Mouse (Mus musculus) testis, postnatal 10 days (tissue): Measurements from ENCODE around the gene Cd27.

Experiments
- DNase-seq: peaks from one replicate; pipeline ENCODE4 v3.0.0; 2021; ENCODE audit warnings: low spot score

Cd27 gene

DNA sequence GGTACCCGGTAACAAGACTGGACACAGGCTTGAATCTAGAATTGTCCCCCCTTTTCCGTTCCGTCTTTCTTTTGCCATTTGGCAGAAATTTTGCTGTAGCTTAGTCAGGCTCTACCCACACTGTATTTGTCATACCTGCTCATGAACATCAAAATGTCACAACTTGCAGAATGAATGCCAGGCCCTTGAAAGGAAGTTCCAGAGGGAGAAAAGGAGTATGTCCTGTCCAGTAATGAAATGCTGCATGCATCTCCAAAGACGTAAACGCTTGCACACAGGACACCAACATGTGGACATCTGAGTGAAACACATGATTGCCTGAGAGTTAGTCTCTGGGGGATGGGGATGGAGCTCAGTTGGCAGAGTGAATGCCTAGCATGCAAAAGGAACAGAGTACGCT, 23.1 kb downstream of the Cd27 start:
- no peak for DNase-seq

DNA sequence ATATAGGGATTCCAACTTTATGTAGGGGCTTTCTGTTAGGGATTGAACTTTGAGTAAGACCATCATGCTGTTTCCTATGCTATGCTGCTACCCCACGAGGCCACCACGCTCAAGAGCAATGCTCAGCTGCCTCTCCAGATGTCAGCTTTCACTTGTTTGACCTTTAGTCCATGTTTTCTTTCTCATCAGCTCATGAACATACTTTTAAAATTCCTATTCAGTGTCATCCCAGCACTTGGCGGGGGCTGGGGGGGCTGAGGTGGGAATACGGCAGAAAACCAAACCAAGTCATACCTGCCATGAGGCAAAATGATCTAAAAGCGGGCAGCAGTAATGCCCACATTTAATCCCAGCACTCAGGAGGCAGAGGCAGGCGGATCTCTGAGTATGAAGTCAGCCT, 23.7 kb downstream of the Cd27 start:
- no peak for DNase-seq

DNA sequence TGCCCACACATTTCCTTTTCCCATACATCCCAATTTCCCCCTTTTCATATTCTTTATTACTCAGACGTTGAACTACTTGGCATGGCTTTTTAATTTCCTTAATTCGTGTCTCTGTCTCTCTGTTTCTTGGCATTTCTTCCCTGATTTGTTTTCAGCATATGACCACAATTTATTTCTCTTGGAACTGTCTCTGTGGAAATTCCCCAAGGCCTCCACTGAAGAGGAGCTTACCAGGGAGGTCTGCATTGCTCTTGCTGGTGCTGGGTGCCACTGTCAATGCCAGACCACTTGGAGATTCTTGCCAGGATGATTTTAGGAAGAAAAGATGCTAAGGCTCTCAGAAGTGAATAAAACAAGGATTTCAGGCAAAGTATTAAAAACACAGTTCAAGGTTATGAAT, 24.2 kb downstream of the Cd27 start:
- DNase-seq: no peak

DNA sequence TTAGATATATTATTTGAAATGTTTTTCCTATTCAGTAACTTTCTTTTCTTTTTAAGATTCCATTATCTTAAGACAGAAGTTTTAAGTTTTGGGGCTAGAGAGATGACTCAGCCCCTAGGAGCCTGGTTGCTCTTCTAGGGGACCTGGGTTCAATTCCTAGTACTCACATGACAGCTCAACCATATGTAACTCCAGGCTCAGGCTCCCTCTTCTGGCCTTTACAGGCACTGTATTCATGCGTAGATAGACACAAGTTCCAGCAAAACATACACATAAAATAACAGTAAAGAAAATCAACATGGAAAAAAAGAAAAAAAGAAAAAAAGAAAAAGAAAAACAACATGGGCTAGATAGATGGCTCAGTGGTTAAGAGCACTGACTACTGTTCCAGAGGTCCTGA, 26.4 kb downstream of the Cd27 start:
- DNase-seq: no peak

DNA sequence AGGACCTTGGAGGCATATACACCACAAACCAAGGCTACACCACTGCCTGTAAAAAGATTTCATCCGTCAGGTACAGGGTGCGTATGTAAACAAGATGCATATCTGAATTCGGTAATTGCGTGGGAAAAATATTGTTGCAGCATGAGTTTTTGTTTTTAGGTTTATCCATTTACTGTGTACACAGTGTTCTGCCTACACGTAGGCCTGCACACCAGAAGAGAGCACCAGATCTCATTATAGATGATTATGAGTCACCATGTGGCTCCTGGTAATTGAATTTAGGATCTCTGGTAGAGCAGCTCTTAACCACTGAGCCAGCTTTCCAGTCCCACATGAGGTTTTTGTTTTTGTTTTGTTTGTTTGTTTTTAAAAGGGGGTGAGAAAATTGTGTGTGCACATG, 39.6 kb downstream of the Cd27 start:
- no peak for DNase-seq

DNA sequence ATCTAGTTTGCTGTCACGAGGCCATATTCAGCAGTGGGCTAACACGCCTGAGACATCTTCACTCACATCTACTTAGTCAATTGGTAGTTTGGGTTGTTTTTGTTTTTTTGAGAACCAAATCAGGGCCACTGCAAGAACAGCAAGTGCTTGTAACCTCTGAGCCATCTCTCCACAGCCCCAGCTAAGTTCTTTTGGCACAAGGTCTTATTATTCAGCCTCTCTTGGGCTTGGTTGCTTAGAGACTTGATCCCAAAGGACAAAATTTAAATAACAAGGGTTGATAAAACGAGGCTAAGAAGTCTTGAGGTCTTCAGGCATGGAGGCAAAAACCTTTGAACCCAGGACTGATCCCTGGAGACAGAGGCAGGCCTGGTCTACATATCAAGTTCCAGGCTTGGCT, 40.5 kb downstream of the Cd27 start:
- no peak for DNase-seq

DNA sequence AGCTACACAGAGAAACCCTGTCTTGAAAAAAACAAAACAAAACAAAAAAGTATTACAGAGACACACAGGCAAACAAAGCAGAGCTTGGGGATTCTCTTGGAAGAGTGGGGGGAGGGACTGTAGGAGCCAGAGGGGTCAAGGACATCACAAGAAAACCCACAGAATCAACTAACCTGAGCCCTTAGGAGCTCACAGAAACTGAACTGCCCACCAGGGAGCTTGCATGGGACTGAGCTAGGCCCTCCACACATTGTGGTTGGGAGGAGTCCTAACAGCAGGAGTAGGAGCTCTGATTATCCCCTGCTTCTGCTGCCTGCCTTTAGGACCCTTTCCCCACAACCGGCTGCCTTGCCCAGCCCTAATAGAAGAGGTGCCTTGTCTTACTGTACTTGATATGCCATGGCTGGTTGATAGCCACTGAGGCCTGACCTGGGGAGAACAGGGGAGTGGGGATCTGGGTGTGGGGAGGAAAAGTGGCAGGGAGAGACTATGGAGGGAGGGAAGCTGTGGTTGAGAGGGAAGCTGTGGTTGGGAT, 41.2 kb downstream of the Cd27 start:
- DNase-seq: no peak

DNA sequence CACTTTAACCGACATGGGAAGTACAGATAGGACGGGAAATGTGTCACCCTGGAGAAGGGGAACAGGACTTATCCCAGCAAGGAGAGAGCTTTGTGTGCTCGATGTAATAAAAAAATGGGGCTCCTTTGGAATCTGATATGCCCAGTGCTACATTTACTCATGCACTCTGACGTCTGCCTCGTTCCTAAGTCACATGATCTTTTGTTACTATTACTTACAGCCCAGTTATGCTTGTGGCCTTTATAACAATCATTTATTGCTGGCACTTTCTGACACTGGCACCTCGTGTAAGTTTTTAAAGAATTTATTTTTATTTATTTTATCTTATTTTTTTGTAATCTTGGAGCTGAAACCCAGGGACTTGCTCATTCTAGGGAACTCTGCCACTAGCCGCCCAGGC, 43.4 kb downstream of the Cd27 start:
- DNase-seq: no peak

DNA sequence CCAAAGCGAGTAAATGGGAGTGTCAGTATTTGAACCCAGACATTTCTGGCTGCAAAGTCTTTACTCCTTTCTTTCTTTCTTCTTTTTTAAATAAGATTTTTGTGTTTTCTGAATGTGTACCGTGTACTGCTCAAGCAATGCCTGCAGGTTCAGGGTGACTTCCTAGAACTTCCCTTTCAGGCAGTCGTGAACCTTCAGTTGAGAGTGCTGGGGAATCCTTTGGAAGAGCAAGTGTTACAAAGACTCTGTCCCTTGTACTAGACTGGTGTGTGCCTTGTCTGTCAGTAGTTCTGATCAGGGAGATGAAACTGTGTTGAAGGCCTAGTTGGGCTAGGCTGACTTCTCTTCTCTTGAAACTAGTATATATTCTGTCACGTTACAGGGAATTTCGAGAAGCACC, 44.0 kb downstream of the Cd27 start:
- no peak for DNase-seq

DNA sequence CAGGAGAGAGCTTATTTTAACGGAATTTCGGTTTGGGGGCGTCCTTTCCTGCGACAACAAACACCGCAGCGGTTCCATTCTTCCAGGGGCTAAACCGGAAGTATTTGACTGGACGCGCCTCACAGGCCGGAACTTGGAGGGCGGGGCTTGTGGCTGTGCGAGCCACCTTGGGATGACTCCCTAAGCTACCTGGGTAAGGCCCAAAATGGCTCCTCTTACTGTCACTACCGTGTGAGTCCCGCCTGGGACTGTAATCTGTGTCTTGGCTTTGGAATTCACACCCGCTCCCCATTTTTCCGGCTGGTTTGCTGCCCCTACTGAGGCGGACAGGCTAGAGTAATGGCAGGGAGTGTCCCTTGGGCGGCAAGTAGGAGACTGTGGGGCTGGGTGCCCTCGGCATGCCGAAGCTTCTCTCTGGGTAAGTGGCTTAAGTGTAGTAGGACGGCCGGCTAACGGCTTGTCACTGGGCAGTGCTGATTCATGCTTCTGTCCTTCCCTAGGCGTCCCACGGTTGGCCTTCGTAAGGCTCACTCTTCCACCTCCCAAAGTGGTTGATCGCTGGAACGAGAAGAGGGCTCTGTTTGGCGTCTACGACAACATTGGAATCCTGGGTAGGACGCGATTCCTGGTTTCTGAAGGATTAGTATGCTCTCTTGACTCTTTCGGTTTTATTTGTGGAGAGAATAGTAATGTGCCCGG, 44.6 kb downstream of the Cd27 start:
- DNase-seq: peak; percentile 95

DNA sequence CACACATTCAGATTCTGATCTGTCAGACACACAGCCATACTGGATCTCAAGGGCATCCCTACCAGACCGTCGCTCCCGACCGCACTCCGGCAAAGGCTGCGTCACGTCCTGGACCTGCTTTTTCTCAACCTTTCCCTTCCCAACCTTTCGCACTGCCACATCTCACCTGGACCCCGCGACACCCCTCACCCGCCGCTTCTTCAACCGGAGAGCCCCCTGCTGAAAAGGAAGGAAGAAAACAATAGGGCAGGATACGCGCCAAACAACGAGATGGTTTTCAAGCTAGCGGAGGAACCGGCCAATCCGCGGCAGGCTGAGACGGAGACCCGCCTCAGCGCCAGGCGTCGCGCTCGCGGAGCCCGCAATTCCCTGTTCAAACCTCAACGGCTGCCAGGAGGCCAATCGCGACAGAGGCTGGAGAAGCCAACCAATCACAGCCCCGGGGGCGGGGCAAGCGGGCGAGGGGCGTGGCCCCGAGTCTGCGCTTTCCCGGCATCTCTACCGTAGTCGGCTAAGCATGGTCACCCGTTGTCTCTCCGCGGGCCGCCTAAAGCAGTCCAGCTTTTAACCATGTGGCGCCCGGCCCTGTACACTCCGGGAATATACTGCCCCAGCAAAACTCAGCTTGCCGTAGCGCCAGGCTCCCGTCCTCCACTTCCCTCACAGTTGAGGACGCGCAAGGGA, 45.3 kb downstream of the Cd27 start, which contains the start of the genes Ncapd2 and Mrpl51:
Ncapd2 (minus strand) TSS at position 370 of the 684 bp plus-strand sequence.
Mrpl51 (plus strand) TSS at position 470 of the 684 bp plus-strand sequence.
- DNase-seq: peak; percentile 99

DNA sequence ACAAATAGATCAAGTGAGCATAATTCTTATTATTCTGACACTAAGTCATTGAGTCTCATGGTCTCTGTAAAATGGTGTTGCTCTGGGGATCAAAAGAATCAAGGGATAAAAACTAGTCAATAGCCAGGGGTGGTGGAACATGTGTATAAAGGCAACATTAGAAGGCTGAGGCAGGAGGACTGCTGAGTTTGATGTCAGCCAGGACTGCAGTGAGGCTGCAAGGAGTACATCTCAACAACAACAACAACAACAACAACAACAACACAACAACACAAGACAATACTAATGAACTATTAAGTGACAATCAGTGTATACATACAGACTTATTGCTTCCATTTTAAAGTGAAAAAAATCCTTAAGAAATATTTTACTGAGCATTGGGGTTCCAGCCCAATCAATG, 46.0 kb downstream of the Cd27 start:
- no peak for DNase-seq

DNA sequence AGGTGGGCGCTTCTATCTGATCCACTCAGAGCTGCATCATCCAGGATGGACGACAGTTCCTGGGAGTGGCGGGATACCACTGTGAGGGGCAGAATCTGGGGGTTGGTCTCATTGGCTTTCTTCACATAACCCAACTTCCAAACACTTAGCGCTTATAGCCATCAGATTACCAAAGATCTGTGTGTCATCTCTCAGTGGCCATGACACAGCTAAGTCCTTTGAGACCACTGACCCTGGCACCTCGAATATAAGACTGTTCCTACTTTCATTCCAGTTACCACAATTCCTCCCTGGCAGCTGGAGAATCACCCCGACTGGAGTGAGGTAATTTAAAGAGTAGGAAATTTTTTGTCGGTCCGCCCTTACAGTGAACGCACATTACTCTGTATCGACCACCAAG, 50.6 kb downstream of the Cd27 start:
- no peak for DNase-seq
